Mouse (Mus musculus) cerebellum, adult 2 months (tissue): ENCODE data around the gene Rbm4. TPM values are rescaled to one million over a fixed set of nuclear protein-coding genes. Genes with fewer than 3 reads are reported as not detected.
A peak's percentile ranks its signal among the peaks of the same experiment; 100 is the strongest.

Experiments used
- DNase-seq, 2 experiments: peaks; one replicate each; pipeline ENCODE4 v3.0.0; 2021
- H3K27ac ChIP-seq: fragments of 200-500 bp; 2 replicates; pipeline ENCODE4 v1.5.1; 2012; ENCODE audit warnings: low read length, control low read depth, inconsistent platforms; ENCODE audit not compliant: insufficient read depth
- H3K27me3 ChIP-seq: fragments of 200-500 bp; 2 replicates; pipeline ENCODE4 v1.6.1; 2012; ENCODE audit warnings: inconsistent platforms, mild to moderate bottlenecking, low read length, moderate library complexity; ENCODE audit not compliant: control insufficient read depth, insufficient read depth
- H3K4me1 ChIP-seq: fragments of 200-500 bp; 2 replicates; pipeline ENCODE4 v1.6.1; 2011; ENCODE audit warnings: low read length; ENCODE audit not compliant: control insufficient read depth, insufficient read depth
- H3K4me3 ChIP-seq: fragments of 200-500 bp; replicated peaks from 2 replicates; pipeline ENCODE3; 2011; ENCODE audit warnings: mild to moderate bottlenecking, low read depth, low read length, control low read depth; ENCODE audit not compliant: insufficient read depth
- CTCF ChIP-seq: fragments of 200-500 bp; IDR thresholded peaks from 2 replicates; pipeline ENCODE4 v1.5.1; 2011; ENCODE audit warnings: low read depth, mild to moderate bottlenecking, control low read depth, low read length, moderate library complexity, borderline replicate concordance; ENCODE audit not compliant: insufficient read depth
- POLR2A ChIP-seq: fragments of 200-500 bp; IDR thresholded peaks from 2 replicates; pipeline ENCODE4 v1.6.1; 2011; ENCODE audit warnings: low read length, control low read depth, borderline replicate concordance; ENCODE audit not compliant: insufficient read depth
- WGBS: fragments of 180-500 bp; shearing (Covaris S2); methylation state at CpG from one replicate; pipeline ENCODE4 v1.1.7; 2018; 5-methylcytosine and 5-hydroxymethylcytosine counted together
- polyA plus RNA-seq: library from polyadenylated mRNA; depleted of rRNA; stranded (reverse); fragments of >200 nt; gene quantifications from 2 replicates; pipeline ENCODE4 v1.2.3, GENCODE M21; 2012

Gene Rbm4
- polyA plus RNA-seq, 1 experiment = 77.5 TPM

DNA sequence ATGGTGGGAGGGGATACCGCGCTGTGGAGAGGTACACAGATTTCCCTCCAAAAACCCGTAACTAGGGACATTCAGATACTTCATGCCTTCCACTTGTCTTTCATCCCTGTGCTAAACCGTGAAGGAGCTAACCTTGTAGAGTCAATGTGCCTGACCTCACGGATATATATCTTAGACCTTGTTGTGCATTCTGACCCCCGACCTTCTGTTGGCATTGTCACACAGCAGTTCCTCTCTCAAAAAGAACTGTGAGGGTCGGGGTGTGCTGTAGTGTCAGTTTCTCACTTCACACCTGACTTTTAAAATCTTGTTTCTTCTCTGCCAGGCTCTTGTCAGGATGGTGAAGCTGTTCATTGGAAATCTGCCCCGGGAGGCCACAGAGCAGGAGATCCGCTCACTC is 36.8 kb downstream of the Rbm4 start:
- TF ChIP-seq POLR2A = no peak
- DNase-seq = peak in 1 of 2 experiments; percentile 36

GRCm38 (mm10) chr19:4756193-4756911 is 37.3 kb downstream of the Rbm4 start, which contains the start of gene Rbm4b:
Gene Rbm4b (plus strand): TSS chr19:4756497.
- peak within 1 kb of the TSS; percentile 80 for H3K27ac ChIP-seq
- WGBS = 1% methylated on average over 65 of the region's 65 CpGs
- H3K4me3 ChIP-seq = peak within 1 kb of the TSS; percentile 80
- no peaks in the 10 kb centered on the region for H3K27me3 ChIP-seq
- peak; percentile 73 for TF ChIP-seq POLR2A
- TF ChIP-seq CTCF = no peak
- H3K4me1 ChIP-seq = peaks cover 3% of the 10 kb centered on the region; the same call in 1 of the 2 replicates
- peak; percentile 96 to 98 for DNase-seq

More for the DNA sequence above, 36.8 kb downstream of the Rbm4 start:
- Histone ChIP-seq H3K27me3 (no peaks in the 10 kb centered on the region), H3K27ac (peak overlapping the region; percentile 10; the same call in 1 of the 2 replicates), H3K4me3 (peak overlapping the region; percentile 80), H3K4me1 (peaks cover 3% of the 10 kb centered on the region; the same call in 1 of the 2 replicates)
- WGBS = 2% methylated on average over 9 of the region's 9 CpGs

DNA sequence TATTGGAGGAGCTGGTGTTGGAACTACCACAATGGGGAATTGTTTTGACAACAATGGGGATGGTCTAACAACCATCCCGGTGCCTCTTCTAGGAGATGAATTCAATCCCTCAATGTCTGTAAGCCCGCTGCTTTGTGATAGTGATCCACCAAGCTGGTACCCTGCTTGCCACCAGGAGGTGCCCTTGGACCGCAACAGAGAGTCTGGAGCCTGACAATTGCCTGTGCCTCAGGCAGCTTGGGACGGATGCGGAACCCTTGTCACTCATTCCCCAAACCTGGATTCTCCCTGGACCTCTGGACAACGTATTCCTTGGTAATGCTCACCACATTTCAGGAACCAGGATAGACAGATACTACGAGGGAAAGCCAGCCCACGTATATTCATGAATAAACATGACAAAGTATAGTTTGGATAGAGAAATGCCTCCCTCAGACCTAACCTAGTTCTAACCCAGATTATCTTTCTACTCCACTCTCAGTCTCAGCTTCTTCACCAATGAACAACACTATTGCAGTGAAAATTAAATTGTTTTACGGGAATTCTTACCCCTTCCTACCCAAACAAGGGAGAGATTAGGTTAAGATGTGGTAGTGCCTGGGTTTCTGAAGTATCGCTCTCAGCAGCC is 38.0 kb downstream of the Rbm4 start:
- peak; percentile 51; the same call in 1 of the 2 replicates for TF ChIP-seq POLR2A
- peak; percentile 99 for TF ChIP-seq CTCF
- peak overlapping the region; percentile 80 for H3K4me3 ChIP-seq
- DNase-seq = peak; percentile 93
- peaks cover 3% of the 10 kb centered on the region; the same call in 1 of the 2 replicates for H3K4me1 ChIP-seq
- no peaks in the 10 kb centered on the region for H3K27me3 ChIP-seq
- peak overlapping the region; percentile 80 for H3K27ac ChIP-seq
- WGBS = under 1% methylated on average over 10 of the region's 10 CpGs

DNA sequence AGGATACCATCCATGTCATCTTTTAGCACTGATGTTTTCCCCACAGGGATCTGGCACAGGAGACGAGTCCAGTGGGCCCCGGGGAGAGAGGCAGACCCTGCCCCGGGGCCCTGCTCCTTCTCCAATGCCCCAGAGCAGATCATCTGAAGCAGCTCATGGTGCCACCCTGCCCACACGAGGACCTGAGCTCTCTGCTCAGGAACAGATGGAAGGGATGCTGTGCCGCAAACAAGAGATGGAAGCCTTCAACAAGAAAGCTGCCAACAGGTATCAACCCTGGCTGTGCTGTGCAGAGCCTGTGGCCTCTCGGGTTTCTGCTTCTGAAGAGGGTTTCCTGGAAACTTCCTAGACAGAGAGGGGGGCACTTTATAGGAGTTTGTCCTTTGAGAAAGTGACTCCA is 43.7 kb downstream of the Rbm4 start:
- Histone ChIP-seq H3K27ac (peak overlapping the region; percentile 61), H3K4me1 (peaks cover 39% of the 10 kb centered on the region), H3K4me3 (no peak overlapping the region), H3K27me3 (no peaks in the 10 kb centered on the region)
- peak in 1 of 2 experiments; percentile 71 for DNase-seq
- TF ChIP-seq CTCF = no peak
- no peak for TF ChIP-seq POLR2A
- WGBS = 19% methylated on average over 6 of the region's 6 CpGs

DNA sequence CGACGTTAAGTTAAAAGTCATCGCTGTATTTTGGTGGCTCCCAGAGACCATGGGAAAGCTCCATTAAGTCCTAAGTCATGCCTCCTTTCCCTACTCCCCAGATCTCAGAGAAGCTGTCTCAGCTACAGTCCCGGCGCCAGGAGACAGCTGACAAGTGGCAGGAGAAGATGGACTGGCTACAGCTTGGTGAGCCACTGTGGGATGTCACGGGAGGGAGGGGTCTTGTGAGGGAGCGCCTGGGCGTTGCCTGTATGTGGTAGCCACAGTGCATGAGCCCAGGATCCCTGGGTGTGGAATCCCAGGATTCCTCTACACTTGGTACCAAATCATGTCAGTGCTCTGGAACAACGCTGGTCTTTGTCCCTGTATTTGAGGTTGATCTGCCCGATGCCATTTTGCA is 45.2 kb downstream of the Rbm4 start:
- TF ChIP-seq CTCF (no peak), POLR2A (no peak)
- H3K4me3 ChIP-seq = no peak overlapping the region
- no peak overlapping the region for H3K27ac ChIP-seq
- H3K27me3 ChIP-seq = no peaks in the 10 kb centered on the region
- 78% methylated on average over 10 of the region's 10 CpGs for WGBS
- peaks cover 39% of the 10 kb centered on the region for H3K4me1 ChIP-seq
- peak in 1 of 2 experiments; percentile 20 for DNase-seq

DNA sequence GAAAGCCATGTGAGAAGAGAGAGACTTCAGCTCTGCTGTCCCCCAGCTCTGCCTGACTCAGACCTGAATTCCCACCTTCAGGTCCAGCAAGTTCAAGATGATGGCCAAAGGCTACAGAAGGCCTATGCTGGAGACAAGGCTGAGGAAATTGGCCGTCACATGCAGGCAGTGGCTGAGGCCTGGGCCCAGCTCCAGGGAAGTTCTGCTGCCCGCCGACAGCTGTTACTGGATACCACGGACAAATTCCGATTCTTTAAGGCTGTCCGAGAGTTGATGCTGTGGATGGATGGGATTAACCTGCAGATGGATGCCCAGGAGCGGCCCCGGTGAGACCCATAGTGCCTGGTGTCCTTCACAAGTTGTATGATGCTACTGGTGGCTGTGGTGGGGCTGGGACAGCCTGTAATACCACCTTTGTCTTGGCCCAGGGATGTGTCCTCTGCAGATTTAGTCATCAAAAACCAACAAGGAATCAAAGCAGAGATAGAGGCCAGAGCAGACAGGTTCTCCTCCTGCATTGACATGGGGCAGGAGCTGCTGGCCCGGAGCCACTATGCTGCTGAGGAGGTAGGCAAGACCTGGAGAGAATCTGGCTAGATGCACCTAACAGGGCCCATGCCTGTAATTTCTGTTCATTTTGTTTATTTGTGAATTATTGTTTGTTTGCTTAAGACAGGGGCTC is 45.9 kb downstream of the Rbm4 start:
- TF ChIP-seq POLR2A (no peak), CTCF (no peak)
- Histone ChIP-seq H3K27me3 (no peaks in the 10 kb centered on the region), H3K4me1 (peaks cover 39% of the 10 kb centered on the region), H3K4me3 (no peak overlapping the region), H3K27ac (no peak overlapping the region)
- DNase-seq = peak; percentile 55 to 57
- 43% methylated on average over 9 of the region's 9 CpGs for WGBS

- 8% methylated on average over 14 of the region's 14 CpGs for WGBS
- Histone ChIP-seq H3K4me3 (no peak overlapping the region), H3K4me1 (peaks cover 39% of the 10 kb centered on the region), H3K27me3 (no peaks in the 10 kb centered on the region), H3K27ac (peak overlapping the region; percentile 27)
- TF ChIP-seq POLR2A = no peak
- peak; percentile 84 to 87 for DNase-seq
Measured at GRCm38 (mm10) chr19:4746611-4747010, 47.1 kb downstream of the Rbm4 start.

DNA sequence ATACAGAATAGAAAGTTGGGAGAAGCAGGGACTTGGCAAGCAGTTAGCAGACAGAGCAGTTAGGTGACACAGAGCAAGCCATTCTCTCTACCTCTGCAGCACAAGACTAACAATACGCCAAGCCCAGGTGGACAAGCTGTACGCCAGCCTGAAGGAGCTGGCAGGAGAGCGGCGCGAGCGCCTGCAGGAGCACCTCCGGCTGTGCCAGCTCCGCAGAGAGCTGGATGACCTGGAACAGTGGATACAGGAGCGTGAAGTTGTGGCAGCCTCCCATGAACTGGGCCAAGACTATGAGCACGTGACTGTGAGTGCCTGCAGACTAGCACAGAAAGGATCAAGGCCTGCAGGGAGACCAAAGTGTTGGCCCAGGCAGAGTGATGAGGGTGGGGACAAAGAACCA is 48.0 kb downstream of the Rbm4 start:
- H3K4me3 ChIP-seq = no peak overlapping the region
- TF ChIP-seq CTCF (no peak), POLR2A (no peak)
- peaks cover 39% of the 10 kb centered on the region for H3K4me1 ChIP-seq
- H3K27me3 ChIP-seq = no peaks in the 10 kb centered on the region
- 5% methylated on average over 10 of the region's 10 CpGs for WGBS
- H3K27ac ChIP-seq = peak overlapping the region; percentile 37
- DNase-seq = peak; percentile 74 to 79
